Mouse (Mus musculus) CH12.LX (cell line): ENCODE data around the gene Slc17a5. TPM values are rescaled to one million over a fixed set of nuclear protein-coding genes. Genes with fewer than 3 reads are reported as not detected.

Experiments used
- DNase-seq: peaks from one replicate; pipeline ENCODE4 v3.0.0-alpha.2; 2013; ENCODE audit errors: extremely low read depth
- H3K27ac ChIP-seq: 2 replicates; pipeline ENCODE4 v1.5.1; 2012; ENCODE audit warnings: low read depth, mild to moderate bottlenecking, control low read depth, moderate library complexity; ENCODE audit not compliant: insufficient read depth
- H3K27me3 ChIP-seq: replicated peaks from 2 replicates; pipeline ENCODE3; 2012; ENCODE audit warnings: inconsistent platforms
- H3K36me3 ChIP-seq, 2 experiments: replicated peaks in 1 of 2; 2 replicates each; pipeline versions ENCODE3 to v1.6.1; 2012; ENCODE audit warnings: inconsistent platforms in 1 of 2, low read length in 1 of 2, mild to moderate bottlenecking in 1 of 2, mixed read lengths in 1 of 2, moderate library complexity in 1 of 2; ENCODE audit not compliant: control insufficient read depth in 1 of 2, insufficient read depth in 1 of 2
- H3K4me1 ChIP-seq, 2 experiments: 2 replicates each; pipeline ENCODE4 v1.6.1; 2012; ENCODE audit warnings: inconsistent platforms in 1 of 2, moderate library complexity in 1 of 2; ENCODE audit not compliant: insufficient read depth in 2 of 2, control insufficient read depth in 1 of 2
- H3K4me2 ChIP-seq: 2 replicates; pipeline ENCODE4 v1.6.1; 2012; ENCODE audit warnings: low read depth, mild to moderate bottlenecking, control low read depth; ENCODE audit not compliant: poor library complexity, insufficient read depth, severe bottlenecking
- H3K4me3 ChIP-seq, 3 experiments: fragments of 150-350 bp in 1 of 3; sonication (generic) in 1 of 3; replicated peaks in 1 of 3; 2 replicates each; pipeline versions ENCODE3 to v1.5.1; 2011 to 2012; ENCODE audit warnings: low read depth in 2 of 3, low read length in 2 of 3, mild to moderate bottlenecking in 2 of 3, moderate library complexity in 2 of 3, control low read depth in 1 of 3, improper control_type of control experiment in 1 of 3, inconsistent platforms in 1 of 3, mixed read lengths in 1 of 3; ENCODE audit not compliant: poor library complexity in 1 of 3
- H3K79me2 ChIP-seq: replicated peaks from 2 replicates; pipeline ENCODE4 v1.6.1; 2012; ENCODE audit warnings: mild to moderate bottlenecking, moderate library complexity; ENCODE audit not compliant: control insufficient read depth, poor library complexity, insufficient read depth, severe bottlenecking; ENCODE audit errors: extremely low read depth
- H3K9ac ChIP-seq: 2 replicates; pipeline ENCODE4 v1.6.1; 2012; ENCODE audit warnings: low read depth, mild to moderate bottlenecking, control low read depth, moderate library complexity; ENCODE audit not compliant: insufficient read depth
- H3K9me3 ChIP-seq: replicated peaks from 2 replicates; pipeline ENCODE3; 2012; ENCODE audit warnings: low read length, inconsistent platforms, mixed read lengths
- CTCF ChIP-seq, 2 experiments: IDR thresholded peaks in 1 of 2; conservative IDR thresholded peaks in 1 of 2; 2 replicates each; pipeline ENCODE4 v1.5.1; 2011 to 2012; ENCODE audit warnings: low read depth in 2 of 2, low read length in 2 of 2, improper control_type of control experiment in 1 of 2, inconsistent platforms in 1 of 2, mild to moderate bottlenecking in 1 of 2, moderate library complexity in 1 of 2
- E2F4 ChIP-seq: IDR thresholded peaks from 2 replicates; pipeline ENCODE4 v1.6.1; 2011; ENCODE audit warnings: low read depth, low read length, improper control_type of control experiment; ENCODE audit not compliant: insufficient replicate concordance
- HCFC1 ChIP-seq: IDR thresholded peaks from 2 replicates; pipeline ENCODE4 v1.6.1; 2012; ENCODE audit warnings: low read depth, mild to moderate bottlenecking, inconsistent platforms, low read length, improper control_type of control experiment
- IRF4 ChIP-seq: IDR thresholded peaks from 2 replicates; pipeline ENCODE4 v1.6.1; 2014; ENCODE audit warnings: low read depth, mild to moderate bottlenecking, inconsistent platforms, low read length, improper control_type of control experiment
- JUN ChIP-seq: IDR thresholded peaks from 2 replicates; pipeline ENCODE4 v1.6.1; 2011; ENCODE audit warnings: low read depth, mild to moderate bottlenecking, low read length, improper control_type of control experiment, moderate library complexity; ENCODE audit not compliant: insufficient read depth
- KAT2A ChIP-seq: IDR thresholded peaks from 2 replicates; pipeline ENCODE4 v1.6.1; 2012; ENCODE audit warnings: low read length, improper control_type of control experiment, inconsistent platforms; ENCODE audit not compliant: insufficient replicate concordance
- MAZ ChIP-seq: IDR thresholded peaks from 2 replicates; pipeline ENCODE4 v1.6.1; 2012; ENCODE audit warnings: low read depth, mild to moderate bottlenecking, inconsistent platforms, low read length, improper control_type of control experiment, moderate library complexity
- MEF2A ChIP-seq: IDR thresholded peaks from 2 replicates; pipeline ENCODE4 v1.6.1; 2014; ENCODE audit warnings: low read depth, mild to moderate bottlenecking, inconsistent platforms, low read length, improper control_type of control experiment, borderline replicate concordance
- MYC ChIP-seq: IDR thresholded peaks from 2 replicates; pipeline ENCODE4 v1.6.1; 2011; ENCODE audit warnings: low read depth, mild to moderate bottlenecking, improper control_type of control experiment, low read length
- NELFE ChIP-seq: IDR thresholded peaks from 2 replicates; pipeline ENCODE4 v1.6.1; 2011; ENCODE audit warnings: low read depth, low read length, improper control_type of control experiment
- NRF1 ChIP-seq: IDR thresholded peaks from 2 replicates; pipeline ENCODE4 v1.6.1; 2014; ENCODE audit warnings: low read depth, mild to moderate bottlenecking, inconsistent platforms, low read length, improper control_type of control experiment, moderate library complexity
- USF1 ChIP-seq: IDR thresholded peaks from 2 replicates; pipeline ENCODE4 v1.6.1; 2014; ENCODE audit warnings: low read depth, mild to moderate bottlenecking, inconsistent platforms, low read length, improper control_type of control experiment
- dilution Hi-C: fragments of 300-500 bp; cut with MboI; formaldehyde crosslinking; loops from 2 replicates; pipeline ENCODE4 v1.14.3; 2020; ENCODE audit warnings: low sequenced_read_pairs; ENCODE audit not compliant: extremely low pct_unique_long_range_greater_than_20kb, extremely low pct_ligation_motif_present
- in situ Hi-C: fragments of 300-500 bp; cut with MboI; formaldehyde crosslinking; loops from 3 replicates; pipeline ENCODE4 v1.14.3; 2019; ENCODE audit warnings: low sequenced_read_pairs, low pct_ligation_motif_present, low pct_unique_long_range_greater_than_20kb, mixed read lengths
- polyA plus RNA-seq: library from polyadenylated mRNA; unstranded; fragments of >175 nt; gene quantifications from 2 replicates; pipeline ENCODE4 v1.2.1, GENCODE M21; 2012; ENCODE audit warnings: low read depth; ENCODE audit not compliant: insufficient read length
- total RNA-seq, 2 experiments: library from RNA; depleted of rRNA; stranded (reverse); fragments of 300-350 nt in 1 of 2; fragments of >200 nt in 1 of 2; gene quantifications; 2 replicates each; pipeline ENCODE4 v1.2.3; 2012 to 2014

Gene Slc17a5
- total and polyA plus RNA-seq, 3 experiments, result 4.9 to 7.6 (median 6.7) TPM

DNA sequence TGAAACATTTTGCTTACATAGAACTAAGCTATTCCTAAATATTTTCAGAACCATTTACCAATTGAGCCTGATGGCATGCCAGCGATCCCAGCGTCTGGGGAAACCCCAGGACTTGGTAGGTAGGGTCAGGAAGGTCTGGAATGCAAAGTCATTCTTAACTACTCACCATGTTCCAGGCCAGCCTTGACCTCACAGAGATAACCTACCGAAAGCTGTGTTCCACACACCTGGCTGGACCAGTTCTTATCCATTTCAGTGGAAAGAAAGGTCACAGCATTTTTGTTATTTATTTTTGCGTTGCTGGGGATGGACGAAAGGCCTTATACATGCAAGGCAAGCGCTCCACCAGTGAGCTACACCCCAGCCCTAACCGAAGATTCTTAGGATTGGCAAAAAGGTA is 53.2 kb downstream of the Slc17a5 start:
- H3K27ac ChIP-seq, result no peak overlapping the region
- dilution Hi-C loops, result no loop called here
- in situ Hi-C loops, result loop anchor here (10.0 kb wide), 1 partner anchor 170 kb away; the partner anchor contains the start of gene Dppa5a

DNA sequence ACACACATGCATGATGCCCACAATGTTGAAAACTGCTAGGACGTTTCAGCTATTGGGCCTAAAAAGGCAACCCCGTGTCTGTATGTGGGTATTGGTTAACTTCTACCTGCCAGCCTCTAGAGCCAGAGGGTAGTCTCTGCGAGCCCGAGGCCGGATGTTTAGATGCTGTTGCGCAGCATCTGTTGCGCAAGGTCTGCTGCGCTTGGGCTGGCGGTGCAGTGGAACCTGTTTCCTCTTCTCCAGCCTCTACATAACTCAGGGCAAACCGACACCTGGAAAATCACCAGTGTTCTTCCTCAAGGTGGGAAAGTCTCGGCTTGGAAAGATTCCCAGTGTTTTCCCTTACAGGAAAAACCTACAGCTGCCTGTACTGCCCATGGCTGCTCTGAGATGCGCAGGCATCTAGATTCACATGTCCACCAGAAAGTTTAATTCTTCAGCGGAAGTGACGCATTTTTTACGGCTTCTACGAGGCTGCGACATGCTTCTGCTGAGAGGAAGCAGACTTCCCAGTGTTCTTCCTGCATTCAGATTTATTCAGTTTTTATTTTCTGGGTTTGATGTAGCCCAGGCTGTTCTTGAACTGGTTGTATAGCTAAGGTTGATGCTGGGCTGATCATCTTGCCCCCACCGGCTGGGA is 54.4 kb downstream of the Slc17a5 start:
- Histone ChIP-seq H3K4me2 (no peak overlapping the region), H3K27ac (no peak overlapping the region), H3K4me1 (peaks cover 0 to under 1% of the 10 kb centered on the region in 2 experiments; a peak in 1 of 4 replicates), H3K36me3 (peaks cover 0 to 6% of the 10 kb centered on the region in 2 experiments), H3K9ac (no peak overlapping the region), H3K4me3 (no peak overlapping the region), H3K9me3 (no peaks in the 10 kb centered on the region), H3K79me2 (no peaks in the 10 kb centered on the region), H3K27me3 (no peaks in the 10 kb centered on the region)
- no peak for DNase-seq
- in situ Hi-C loops (loop anchor here (10.0 kb wide), 1 partner anchor 169 kb away; the partner anchor contains the start of gene Dppa5a), dilution Hi-C loops (no loop called here)
- TF ChIP-seq MYC (no peak), NELFE (no peak), MEF2A (no peak), NRF1 (no peak), USF1 (no peak), JUN (no peak), E2F4 (no peak), CTCF (conservative IDR thresholded peaks at IDR 0.05 in 1 of 2, IDR thresholded peaks at IDR 0.05 in 1 of 2; ENCODE audit: low read depth in 2 of 2, low read length in 2 of 2) (no peak), KAT2A (no peak)

More for the DNA sequence above, 53.2 kb downstream of the Slc17a5 start:
- no peak overlapping the region for H3K4me2 ChIP-seq
- H3K79me2 ChIP-seq, result no peaks in the 10 kb centered on the region
- H3K36me3 ChIP-seq, result peaks cover 0 to 8% of the 10 kb centered on the region in 2 experiments
- no peak overlapping the region for H3K9ac ChIP-seq
- TF ChIP-seq IRF4 (no peak), HCFC1 (no peak)
- no peaks in the 10 kb centered on the region for H3K9me3 ChIP-seq
- DNase-seq, result no peak
- H3K4me1 ChIP-seq, result no peaks in the 10 kb centered on the region
- H3K4me3 ChIP-seq, result no peak overlapping the region
- H3K27me3 ChIP-seq, result no peaks in the 10 kb centered on the region

DNA sequence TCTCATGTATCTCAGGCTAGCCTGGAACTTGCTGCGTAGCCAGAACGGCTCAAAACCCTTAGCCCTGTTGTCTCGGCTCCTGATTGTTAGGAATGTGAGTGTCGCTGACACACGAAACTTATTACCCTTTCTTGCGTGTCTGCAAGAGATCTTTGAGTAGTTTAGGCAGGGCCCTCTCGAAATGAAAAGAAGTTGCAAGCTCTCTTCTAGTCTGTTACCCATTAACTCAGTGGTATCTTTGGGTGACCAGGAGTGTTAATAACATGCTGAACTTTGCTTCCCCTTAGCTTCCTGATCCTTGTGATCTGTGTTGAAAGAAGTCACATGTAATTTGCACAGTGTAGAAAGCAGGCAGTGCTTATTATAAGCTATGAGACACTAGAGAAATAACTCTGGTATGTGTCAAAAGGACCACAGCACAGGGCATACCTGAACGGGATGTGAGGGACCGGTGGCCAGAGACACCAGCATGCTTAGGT is 55.5 kb downstream of the Slc17a5 start:
- H3K4me3 ChIP-seq, result no peak overlapping the region
- H3K9me3 ChIP-seq, result no peaks in the 10 kb centered on the region
- DNase-seq, result no peak
- peaks cover 0 to 3% of the 10 kb centered on the region in 2 experiments for H3K36me3 ChIP-seq
- in situ Hi-C loops (loop anchor here (10.0 kb wide), 1 partner anchor 168 kb away; the partner anchor contains the start of gene Dppa5a), dilution Hi-C loops (no loop called here)
- TF ChIP-seq MAZ, result no peak
- peaks cover 0 to 2% of the 10 kb centered on the region in 2 experiments; a peak in 1 of 4 replicates for H3K4me1 ChIP-seq
- no peak overlapping the region for H3K4me2 ChIP-seq
- H3K79me2 ChIP-seq, result no peaks in the 10 kb centered on the region
- H3K27ac ChIP-seq, result no peak overlapping the region
- no peaks in the 10 kb centered on the region for H3K27me3 ChIP-seq
- no peak overlapping the region for H3K9ac ChIP-seq
